Mouse (Mus musculus): ENCODE measurements around the gene Sdf2l1.

The Sdf2l1 gene

DNA sequence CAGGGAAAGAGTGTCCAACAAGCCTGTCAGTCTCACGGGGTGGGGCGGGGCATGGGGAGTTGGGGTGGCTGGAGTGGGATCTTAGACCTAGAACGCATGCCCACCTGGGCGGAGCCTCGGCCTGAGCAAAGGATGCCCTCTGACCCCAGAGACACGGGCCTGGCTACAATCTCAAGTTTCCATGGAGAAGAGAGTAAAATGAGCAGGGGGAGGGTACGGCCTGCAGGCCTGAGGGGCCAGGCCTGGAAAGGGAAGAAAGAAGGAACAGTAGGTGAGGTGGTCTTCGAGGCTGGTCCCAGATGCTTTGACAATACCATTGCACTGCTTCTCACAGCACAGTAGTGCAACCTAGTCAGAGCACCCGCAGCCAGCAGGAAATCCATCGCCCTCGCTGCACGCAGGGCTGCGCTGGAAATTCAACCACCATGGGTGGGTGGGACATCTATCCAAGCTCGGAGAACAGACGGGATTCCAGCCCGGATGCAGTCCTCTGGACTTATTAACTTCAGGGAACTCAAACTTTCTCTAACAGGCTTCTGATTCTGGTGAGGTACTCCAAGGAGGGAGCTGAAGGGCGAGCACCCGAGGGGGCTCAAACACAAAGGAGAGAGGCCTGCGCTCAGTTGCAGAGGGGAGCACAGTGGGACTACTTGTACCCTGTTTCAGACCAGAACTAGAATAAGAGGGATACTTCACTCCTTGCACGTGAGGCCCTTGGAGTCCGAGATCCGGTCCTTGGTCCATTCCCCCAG is 7.9 kb downstream of the Sdf2l1 start:
- peak; percentile 90 for DNase-seq (ENCODE audit: extremely low spot score)

DNA sequence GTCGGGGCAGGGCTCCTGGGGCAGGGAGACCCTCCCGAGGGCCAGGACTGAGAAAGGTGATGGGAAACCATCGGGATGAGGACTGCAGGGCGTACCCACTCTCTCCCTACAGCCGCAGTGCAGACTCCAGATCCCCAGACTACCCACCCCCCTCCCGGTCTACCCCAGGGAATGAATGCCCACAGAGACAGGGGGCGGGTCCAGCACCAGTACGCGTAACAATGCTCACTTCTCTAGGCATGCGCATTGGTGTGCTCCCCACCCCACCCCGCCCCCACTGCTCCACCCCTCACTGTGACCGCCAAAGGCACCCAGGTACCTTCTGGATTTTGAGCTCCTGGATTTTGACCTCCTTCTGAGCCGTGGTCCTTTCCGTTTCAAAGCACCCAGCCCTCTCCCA is 10.6 kb downstream of the Sdf2l1 start:
- DNase-seq (ENCODE audit: extremely low spot score): no peak

DNA sequence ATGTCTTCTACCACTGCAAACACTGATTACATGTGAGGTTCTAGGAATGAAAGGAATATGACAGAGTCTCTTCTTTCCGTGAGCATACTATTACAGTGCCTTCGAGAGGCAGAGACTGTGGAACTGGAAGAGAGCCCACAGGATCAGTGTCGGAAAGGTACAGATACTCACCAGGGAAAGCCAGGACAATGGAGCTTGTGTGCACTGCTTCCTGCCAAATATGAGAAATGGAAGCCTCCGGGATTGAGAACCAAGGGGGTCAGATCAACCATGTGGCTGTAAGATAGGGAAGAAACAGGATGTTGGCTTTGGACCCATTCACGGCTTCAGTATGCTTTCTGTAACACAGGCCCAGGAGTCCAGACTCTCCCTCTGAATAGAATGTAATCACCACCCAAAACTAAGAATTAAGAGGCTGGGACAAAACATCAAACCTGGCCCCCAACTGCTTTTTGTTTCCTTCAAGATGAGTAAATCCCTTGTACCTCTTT is 14.8 kb downstream of the Sdf2l1 start:
- no peak for DNase-seq (ENCODE audit: extremely low spot score)

DNA sequence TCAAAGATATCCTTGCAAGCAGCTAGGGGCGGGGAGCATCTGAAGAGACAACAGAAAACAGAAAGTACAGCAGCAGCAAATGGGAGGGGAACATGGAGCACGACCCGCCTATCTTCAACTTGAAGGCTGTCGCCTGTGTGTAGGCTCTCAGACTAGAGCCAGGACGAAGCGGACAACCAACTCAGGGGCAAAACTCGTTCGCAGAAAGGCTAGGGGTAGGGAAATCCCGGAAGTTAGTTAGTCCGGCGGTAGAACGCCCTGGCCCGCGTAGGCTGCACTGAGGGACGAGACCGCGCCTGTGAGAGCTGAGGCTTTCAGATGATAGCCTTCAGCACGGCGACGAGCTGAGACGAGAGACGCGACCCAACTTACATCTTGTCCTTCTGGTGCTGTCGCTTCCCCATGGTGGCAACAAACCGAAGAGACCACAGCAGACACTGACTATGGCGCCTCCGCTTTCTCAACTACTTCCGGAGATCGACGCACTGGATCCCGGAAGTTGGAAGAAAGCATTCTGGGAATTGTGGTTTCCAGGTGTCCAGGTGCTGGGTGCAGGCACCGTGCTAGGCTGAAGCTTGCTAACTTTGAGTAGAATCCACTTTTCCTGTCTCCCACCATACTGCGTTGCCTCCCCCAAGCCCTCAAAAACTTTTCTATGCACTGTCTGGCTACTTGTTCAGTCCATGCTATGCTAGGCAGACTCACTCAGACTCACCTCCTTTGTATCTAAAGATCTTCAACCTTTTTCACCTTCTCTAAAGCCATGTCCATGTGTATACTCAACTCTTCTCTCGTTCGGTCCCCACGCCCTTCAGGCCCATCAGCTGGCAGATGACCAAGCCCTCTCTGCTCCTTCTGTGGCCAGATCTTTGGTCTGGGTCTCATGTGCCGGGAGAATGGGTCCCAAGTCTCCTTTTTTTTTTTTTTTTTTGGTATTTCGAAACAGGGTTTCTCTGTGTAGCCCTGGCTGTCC is 21.1 kb downstream of the Sdf2l1 start, which contains the start of gene Ppil2:
TSS of gene Ppil2 (minus strand) at position 487 of the 973 bp plus-strand sequence.
- peak; percentile 82 for DNase-seq (ENCODE audit: extremely low spot score)

DNA sequence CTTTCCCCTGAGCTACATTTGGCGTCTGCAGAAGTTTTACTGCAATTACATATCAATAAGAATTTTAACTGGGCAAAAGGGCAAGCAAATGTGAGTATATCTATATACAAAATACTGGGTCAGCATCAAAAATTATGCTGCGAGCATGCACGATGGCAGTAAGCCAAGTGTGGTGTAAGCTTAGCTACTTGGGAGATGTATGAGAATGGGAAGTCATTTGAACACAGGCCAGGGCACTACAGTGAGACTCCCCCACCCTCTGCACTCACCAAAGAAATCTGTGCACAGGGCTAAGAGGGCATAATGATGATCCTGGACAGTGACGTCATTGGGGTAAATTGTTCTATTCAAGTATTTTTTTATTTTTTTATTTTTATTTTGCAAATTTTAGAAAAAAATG is 27.6 kb downstream of the Sdf2l1 start:
- no peak for DNase-seq (ENCODE audit: extremely low spot score)

DNA sequence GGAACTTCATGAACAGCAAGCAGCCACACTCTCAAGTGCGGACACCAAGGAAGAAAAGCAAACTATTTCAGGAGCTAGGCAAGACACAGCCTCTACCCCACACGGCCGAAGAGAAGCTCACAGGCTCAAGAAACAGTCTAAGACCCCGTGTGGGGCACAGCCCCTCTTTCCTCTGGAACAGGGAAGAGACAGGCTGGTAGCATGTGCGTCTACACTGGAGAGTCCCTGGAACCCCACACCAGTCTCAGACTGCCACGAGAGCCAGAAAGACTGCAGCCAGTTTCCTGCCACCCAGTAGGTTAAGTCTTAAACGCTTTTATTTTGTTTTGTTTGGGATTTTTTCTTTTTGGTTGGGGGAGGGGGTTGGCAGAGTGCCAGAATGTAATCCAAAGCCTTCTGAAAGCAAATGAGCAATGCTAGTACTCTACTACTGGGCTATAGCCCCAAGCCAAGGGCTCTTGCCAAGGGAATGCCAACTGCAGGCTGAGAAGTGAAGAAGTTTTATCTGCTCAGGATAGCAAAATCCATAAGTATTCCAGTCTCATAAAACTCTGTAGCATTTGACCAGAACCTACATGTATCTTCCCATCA is 29.5 kb downstream of the Sdf2l1 start:
- no peak for DNase-seq (ENCODE audit: extremely low spot score)

DNA sequence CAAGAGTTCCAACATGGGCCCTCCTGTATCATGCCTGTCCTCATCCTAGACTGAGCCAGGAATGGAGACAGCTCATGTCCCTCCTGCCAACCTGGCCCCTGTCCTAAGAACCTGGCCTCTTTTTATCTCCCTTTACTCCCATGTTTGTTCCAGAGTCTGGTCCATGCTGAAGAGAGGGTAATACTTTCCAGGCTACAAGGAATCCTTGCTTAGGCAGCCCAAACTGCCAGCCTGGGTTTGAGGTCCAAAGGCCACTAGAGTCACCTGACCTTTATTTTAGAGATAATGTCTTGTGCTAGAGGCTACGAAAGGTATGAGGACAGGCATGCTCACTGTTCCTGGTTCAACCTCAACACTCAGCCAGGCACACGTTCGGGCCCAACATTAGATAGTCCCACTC is 35.2 kb downstream of the Sdf2l1 start:
- no peak for DNase-seq (ENCODE audit: extremely low spot score)

DNA sequence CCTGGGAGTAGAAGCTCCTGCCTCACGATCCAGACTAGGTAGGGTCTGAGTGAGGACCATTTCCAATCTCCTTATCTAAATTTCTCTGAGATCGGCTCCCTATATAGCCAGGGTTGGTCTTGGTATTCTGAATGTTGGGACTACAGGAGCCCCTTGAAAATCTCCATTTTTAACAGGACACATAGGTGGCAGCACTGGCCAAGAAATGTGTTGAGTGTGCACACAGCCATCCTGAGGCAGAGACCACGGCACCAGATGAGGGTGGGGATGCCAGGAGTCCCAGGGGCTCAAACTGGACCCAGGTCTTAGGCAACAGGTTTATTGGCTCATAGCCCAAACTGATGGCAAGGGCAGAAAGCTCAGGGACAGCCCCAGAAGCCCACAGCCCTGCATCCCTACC is 43.8 kb downstream of the Sdf2l1 start:
- no peak for DNase-seq (ENCODE audit: extremely low spot score)

DNA sequence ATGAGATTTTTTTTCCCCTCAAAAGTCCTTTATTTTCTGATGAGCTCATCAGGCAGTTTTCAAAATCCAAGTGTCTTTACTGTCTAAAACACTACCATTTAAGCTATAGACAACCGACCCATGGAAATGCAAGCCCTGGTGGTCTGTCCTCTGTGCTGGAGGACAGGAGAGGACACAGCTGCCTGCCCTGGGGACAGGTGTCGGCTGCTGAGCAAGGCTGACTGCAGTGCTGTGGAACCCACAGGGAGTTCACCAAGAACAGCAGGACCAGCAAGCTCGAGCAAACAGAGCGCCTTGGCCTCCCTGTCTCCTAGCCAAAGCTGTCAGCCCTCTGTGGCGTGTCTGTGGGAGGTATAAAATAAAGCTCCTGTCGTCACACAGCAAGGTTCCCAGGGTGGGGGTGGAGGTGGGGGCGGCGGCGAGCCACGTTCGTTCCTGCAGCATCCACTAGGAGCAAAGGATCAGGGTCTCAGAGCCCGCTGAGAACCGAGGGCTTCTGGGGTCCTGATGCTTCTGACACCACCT is 45.5 kb downstream of the Sdf2l1 start:
- DNase-seq (ENCODE audit: extremely low spot score): no peak

DNA sequence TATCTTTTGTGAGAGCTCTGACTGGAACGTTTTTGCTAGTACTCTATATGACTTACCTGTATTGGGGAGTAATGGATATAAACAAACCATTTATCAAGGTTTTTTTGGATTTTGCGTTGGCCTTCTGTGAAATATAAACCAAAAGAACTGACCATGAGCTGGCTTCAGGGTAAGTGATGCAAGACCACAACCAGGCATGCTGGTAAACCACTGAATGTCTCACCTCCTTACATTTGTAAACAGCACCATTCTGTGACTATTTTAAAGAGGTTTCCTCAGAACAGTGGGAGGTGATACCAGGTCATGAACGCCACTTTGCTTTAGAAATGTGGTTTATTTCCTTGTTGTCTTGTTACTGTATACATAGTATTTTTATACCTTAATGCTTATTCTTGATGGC is 45.9 kb downstream of the Sdf2l1 start:
- DNase-seq (ENCODE audit: extremely low spot score): no peak

DNA sequence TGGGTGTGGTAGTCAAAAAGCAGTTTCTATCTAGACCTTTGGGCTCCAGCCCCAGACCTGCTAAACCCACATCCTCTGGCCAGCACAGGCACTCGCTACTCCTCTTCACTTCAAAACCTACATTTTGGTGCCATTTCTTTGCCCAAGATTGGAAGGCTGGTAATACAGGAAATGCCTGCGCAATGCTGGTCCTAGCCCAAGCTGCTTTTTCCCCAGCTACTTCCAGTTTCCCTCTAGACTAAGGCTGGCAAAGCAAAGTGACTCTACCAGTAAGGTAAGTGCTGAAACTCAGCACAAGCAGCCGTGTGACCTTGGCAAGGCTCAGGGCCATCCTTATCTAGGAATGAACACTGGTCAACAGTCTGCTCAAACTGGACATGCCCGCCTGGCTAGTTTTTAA is 46.5 kb downstream of the Sdf2l1 start:
- DNase-seq (ENCODE audit: extremely low spot score): no peak

DNA sequence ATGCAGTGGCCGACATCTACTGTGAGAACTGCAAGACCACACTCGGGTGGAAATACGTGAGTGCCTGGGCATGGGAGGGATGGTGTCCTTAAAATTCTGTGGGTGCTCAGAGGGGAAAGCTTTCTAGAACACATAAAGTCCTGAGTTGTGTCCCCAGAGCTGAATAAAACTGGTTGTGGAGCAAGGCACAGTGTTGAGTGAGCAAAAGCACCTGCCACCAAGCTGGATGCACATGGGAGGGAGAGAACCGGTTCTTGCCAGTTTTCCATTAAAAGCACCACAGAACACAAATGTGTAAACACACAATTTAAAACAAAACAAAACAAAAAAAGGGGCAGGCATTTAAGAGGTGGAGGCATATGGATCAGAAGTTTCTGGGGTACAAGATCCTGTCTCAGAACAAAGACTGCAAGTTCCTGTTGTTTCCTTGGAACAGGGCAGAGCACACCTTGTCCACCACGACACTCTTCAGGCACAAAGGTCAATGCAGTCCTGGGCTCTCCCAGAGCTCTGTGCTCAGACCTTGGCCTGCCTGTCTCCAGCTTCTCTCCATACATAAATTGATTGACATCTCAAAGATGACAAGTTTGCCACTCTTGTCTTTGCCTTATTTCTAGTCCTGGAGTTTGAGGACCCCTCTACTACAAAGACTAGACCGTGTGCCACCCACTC is 49.9 kb downstream of the Sdf2l1 start:
- DNase-seq (ENCODE audit: extremely low spot score): no peak

Data from embryo, embryonic 9.5 days (tissue).